Mouse (Mus musculus) embryo, embryonic 9.5 days (tissue): ENCODE measurements around the gene Xylt1.
A peak's percentile ranks its signal among the peaks of the same experiment; 100 is the strongest.

ENCODE experiments used
- DNase-seq: peaks from one replicate; pipeline ENCODE4 v3.0.0-alpha.2; 2017; ENCODE audit errors: extremely low spot score

The Xylt1 gene

DNA sequence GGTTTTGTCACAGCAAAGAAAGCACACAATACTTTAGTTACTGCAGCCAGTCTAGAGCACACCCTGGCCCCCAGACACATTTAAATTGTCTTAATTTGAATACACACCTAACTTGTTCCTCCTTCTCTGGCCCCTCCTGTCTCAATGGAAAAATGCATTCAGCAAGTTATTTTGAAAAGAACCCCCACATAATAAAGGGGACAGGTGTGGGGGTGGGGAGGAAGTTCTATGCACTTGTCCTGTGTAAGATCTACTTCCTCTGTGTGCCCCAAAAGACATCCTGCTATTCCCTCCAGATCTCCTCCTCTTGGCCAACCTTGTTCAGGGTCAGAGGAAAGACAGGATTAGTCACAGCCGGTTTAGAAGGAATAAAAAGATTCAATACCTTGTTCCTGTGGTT, 135.0 kb downstream of the Xylt1 start:
- DNase-seq = no peak

DNA sequence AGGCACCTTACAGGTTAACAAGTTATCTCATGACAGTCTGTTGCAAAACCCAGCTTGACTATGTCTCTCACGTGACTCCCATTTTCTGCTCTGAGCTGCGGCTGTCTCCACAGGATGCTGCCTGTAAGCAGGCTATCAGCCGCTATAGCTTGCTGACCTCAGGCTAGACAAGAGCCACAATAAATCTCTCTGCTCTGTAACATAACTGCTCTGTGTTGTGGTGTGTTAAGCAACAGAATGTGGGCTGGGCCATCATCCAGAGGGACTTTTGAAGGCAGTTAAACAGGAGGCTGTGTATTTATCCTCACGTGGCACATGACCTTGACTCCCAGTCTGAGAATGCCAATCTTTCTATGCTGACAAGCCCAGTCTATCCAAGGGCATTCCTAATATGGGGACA, 136.1 kb downstream of the Xylt1 start:
- no peak for DNase-seq

DNA sequence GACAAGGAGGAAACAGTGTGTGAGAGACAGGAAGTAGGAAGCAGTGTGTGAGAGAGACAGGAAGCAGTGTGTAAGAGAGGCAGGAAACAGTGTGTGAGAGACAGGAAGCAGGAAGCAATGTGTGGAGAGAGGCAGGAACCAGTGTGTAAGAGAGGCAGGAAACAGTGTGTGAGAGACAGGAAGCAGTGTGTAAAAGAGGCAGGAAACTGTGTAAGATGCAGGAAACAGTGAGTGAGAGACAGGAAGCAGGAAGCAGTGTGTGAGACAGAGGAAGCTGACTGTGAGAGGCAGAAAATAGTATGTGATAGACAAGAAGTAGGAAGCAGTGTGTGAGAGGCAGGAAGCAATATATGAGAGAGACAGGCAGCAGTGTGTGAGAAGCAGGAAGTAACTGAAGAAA, 140.6 kb downstream of the Xylt1 start:
- DNase-seq = no peak

DNA sequence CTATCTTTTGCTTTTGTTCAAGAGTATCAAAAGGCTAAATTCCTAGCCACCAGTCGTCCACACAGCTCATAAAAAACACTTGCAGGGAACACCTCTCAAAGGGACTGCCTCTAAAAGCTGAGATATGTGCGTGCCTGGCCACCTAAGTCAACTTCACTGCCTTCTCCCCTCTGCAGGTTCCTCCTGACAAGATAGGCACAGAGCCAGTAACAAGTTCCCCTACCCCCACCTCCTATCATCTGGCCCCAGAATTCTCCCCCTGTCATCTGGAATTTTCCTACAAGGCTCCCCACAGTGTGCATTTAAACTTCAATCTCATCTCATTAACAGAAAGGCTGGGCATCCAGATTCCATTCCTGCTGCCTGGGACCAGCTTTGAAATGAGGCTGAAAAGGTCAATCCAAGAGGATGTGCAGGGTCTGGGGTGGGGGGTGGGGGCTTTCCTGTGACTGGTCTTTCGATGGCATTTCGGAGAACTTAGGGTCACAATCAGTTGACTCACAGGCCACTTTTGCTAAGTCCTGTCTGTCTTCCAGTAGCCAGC, 141.4 kb downstream of the Xylt1 start:
- DNase-seq = peak; percentile 17

DNA sequence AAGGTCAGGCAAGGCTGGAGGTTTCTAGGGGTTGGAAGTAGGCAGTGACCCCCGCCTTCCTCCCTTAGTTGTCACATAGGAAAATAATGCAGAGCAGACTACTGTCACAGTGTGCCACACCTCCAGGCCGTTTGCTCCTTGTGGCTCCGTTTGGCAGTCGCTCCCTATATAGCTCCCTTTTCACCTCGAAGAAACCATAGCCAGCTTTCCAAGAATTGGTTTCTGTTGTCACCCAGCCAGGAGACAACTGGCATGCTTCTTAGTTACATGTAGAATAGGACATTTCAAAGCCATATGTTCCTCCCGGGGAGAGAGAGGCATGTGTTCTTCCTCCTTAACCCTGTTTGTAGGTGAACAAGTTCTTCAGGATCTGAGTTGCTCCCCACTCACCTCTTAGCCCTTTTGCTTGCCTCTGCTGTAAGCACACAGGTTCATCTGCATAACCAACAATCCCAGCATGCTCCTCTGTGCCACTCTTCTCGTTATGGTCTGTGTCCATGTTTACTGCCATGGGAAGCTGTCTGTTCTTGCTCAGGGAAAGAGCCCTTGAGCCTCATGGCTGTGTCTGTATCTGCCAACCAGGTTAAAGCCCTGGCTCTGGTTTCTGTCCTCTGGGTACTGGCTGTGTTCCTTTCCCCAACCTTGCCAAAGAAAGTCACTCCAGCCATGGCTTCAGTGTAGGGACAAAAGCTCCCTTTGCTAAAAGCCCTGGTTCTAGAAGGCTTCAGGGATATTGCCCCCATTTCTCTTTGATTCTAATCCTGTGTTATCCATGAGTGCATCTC, 143.8 kb downstream of the Xylt1 start:
- no peak for DNase-seq

DNA sequence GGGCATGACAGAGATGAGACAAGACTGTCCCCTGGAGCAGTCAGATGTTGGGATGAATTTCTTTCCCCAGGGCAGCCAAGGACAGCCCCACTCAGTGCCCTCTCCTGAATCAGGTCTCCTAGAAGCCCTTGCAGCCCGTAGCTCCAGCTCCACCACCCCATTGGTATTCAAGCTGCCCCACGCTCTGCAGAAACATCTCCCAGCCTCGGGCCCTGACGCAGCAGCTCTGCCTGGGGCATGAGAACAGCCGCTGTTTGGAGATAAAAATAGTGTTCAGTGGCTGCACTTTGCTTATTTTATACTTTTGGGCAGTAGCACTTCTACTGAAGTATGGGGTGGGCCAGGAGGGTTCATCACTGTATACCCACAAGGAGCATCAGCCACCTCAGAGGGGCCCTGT, 144.9 kb downstream of the Xylt1 start:
- DNase-seq = no peak

DNA sequence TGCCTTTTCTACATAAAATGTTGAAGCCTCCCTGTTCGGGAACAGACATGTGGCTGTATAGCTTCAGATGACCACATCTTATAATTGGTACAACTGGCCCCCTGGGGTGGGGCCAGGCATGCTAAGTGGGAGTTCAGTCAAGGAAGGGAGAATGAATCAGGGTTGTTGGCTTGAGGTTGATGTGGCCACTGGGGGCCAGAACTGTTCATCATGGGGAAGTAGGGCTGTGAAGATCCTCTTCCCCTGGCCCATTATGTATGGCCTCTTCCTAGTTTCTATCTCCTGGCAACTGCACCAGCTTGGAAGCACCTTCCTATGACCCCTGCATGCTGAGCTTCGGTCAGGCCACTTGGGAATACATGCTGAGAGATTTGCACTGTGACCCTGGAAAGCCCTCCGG, 145.8 kb downstream of the Xylt1 start:
- no peak for DNase-seq

DNA sequence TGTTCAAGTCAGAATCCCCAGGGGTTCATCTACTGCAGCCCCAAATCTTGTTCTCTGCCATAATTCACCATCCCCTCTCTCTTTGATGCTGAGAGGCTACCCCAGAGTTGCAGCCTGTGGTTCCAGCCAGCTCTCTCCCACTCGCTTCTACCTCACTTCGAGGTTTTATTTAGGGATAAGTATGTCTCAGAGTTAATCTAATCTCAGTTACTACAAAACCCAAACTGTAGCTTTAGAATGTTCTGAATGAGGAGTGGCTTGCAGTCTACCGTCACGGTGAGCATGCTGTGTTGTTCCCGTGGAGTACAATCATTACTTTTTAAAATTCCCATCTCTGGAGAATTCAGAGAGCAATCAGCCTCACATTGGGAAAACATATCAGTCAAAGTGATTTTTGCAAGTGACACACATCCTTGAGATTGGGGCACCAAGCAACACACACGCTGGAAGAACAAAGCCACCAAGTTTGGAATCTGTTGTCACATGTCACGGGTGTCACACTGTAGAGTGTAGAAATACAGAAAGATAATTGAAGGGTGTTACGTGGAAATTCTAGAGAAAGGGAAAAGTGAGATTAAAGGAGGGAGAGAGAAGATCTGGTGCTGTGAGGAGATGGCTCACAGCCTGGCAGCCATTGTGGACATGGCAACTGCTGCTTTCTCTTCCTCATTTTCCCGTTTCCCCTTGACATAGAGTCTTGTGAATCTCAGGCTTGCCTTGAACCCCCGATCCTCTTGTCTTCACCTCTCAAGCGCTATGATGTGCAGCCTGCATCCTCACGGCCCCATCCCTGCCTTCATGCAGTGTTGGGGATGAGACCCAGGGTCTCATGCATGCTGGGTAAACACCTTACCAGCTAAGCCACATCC, 149.2 kb downstream of the Xylt1 start:
- DNase-seq = no peak

DNA sequence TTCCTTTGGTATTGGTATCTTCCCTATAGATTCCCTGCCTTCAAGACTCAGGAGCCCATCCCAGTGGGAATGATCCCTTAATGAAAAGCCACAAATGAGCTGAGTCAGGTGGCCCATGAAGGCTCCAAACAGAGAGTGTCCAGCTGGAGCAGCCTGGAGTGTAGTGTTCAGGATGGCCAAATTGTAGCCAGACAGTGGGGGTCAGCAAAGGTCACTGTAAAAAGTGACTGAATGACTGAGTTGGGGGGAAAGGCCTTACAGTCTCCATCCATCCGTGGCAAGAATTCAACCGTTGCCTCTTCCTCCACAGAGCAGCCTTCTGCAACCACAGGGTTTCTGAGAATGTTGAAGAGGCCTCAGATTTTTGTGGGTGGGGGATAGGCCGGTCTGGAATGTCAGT, 151.9 kb downstream of the Xylt1 start:
- DNase-seq = peak; percentile 51

DNA sequence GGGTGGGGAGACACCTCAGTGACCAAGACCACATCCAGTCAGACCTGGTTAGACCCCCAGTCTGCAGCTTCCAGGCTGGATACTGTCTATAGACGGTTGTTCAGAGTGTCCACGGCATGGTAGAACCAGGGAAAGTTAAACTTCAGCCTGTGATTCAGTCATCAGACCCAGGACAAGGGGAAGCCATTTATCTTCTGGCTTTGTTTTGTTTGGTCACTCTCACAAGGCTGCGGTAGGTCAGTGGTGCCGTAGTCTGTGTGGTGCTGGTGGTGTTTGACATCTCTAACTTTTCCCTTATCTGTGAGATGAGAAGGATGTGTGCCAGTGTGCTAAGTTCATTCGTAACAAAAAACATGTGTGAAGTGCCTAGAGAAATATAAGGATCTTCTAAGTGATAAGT, 152.4 kb downstream of the Xylt1 start:
- peak; percentile 20 for DNase-seq

DNA sequence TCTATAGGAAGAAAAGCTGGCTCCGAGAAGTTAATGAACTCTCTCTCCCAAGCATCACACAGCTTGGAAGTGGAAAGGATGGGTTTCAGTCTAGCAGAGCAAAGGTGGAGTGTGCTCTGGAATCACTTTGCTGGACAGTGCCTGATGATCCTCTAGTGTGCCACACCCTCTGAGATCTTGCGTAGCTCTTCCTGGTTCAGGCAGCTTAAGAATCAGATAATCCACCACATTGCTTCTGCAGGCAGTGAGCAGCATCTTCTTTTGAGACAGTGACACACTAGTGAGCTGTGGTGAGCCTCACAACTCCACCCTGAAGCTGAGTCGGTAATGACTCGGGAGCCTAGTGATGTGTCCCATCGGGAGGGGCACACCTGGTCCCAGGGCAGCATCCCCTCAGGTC, 159.2 kb downstream of the Xylt1 start:
- no peak for DNase-seq

DNA sequence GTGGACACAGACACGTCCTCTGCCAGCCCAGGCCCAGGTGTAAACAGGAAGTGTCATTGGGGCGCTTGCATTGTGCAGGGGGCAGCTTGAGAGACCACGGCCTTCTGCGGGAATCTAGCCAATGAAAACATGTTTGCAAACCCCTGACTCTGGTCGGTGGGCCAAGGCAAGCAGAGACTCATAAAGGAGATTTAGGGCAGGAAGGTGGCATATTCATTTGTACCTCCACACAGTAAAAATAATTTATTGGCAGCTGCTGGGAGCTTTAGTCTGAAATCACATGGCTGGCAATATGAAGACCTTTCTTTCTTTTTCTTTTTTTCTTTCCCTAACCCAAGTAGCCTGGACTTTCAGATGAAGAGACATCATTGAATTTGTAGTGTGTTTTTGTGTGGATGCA, 159.6 kb downstream of the Xylt1 start:
- no peak for DNase-seq

DNA sequence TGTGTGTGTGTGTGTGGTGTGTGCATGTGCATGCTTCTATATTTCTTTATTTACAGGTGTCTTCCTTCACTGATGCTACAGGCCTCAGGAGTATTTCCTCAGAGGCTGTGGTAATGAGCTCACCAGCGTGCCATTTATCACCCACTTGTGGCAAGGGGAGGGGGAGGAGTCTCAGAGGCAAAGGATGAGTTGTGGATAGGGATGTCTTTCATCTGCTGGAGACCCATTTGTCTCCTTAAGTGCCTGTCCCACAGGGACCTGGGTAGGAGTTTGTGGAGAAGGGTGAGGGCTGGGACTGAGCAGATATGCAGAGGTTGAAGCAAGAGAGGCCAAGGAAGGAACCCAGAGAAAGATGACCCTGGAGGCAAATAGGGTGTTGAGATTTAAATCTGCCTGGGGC, 160.3 kb downstream of the Xylt1 start:
- DNase-seq = peak; percentile 25

DNA sequence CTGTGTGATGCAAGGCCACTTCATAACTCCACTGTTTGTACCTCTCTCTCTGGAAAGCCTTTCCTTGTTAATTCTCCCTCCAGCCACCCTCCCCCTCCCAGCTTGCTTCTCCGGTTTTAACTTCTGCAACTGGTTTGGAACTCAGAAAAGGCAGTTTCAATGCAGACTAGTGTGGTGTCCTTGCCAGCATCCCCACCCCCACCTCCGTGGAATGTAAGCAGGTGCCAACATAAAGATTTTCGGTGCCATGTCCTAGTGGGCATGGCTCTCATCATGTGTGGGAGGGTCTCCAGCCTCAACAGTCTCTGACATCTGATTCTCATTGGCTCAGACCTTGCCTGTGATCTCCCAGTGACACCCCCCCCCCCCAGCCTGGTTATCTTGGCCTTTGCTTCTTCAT, 160.9 kb downstream of the Xylt1 start:
- no peak for DNase-seq

DNA sequence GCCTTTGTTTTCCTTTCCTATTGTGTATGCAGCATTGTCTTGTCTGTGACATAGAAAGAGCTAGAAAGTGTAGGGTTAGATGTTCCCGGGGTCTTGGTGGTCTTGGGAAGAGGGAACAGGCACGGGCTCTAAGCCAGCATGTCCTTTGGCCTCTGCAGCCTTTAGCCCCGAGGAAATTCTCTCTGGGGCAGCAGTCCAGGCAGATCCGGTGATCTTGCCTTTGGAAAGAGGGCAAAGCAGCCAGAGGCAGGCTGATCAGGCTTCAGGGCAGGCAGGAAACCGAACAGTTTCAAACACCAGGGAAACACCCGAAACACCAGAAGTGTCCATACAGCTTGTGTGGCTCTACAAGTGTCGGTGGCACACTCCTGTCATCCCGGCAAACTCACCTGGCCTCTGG, 162.3 kb downstream of the Xylt1 start:
- DNase-seq = no peak

DNA sequence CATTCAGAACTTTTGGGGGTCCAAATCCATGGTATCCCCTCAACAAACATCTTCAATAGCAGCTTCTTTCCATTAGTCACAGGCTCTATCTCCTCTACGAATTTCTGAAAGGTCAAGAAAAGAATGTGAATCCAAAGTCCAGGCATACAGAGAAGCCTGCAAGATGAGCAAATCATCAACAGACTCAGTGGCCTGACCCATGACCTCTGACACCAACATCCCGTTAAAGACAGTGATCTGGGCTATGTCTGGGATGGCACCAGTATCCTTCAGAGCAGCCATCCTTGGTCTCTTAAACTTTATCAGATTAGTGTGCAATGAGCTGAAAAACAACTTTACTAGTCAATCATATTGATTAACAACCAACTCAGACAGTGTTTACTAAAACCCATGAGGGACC, 163.3 kb downstream of the Xylt1 start:
- peak; percentile 32 for DNase-seq

DNA sequence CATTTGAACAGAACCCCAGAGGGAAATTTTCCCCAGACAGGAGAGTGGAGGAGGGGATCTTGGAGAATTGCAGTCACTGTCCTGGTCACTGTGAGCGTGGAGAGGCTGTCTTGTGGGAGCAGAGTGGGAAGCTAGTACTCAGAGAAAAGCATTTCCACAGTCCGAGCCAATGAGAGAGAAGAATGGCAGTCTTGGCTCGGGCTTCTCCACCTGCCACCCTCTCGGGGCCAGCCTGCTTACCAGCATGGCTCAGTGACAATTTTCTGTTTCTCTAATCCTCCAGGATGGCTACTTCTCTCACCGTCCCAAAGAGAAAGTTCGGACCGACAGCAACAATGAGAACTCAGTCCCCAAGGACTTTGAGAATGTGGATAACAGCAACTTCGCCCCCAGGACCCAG, 167.5 kb downstream of the Xylt1 start:
- no peak for DNase-seq

DNA sequence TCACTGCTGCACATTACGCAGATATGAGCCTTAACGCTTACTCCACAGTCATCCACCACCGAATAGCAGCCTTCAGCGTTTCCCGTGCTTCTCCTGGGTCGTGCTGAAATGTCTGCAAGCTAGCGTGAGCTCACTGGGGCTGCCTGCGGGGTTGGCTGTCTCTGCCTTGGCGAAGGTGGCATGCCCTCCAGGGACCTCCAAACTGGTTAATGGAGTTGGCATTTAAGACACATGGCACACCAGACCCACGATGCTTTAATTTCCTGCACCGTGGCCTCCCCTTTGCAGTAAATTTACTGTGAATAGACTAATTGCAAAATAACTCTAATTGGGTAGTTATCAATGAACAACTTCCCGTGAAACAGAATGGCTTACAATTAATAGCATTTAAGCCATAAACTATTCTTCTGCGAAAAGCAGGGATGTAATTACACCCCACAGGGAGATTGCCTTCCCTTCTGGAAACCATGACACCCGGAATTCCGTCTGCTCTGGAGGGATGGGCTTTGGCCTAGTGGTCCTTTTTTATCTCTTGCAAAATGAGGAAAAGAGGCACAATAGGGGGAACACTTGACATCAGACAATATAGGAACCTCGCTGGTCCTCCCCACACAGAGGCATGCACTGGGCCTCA, 170.3 kb downstream of the Xylt1 start:
- DNase-seq = no peak

DNA sequence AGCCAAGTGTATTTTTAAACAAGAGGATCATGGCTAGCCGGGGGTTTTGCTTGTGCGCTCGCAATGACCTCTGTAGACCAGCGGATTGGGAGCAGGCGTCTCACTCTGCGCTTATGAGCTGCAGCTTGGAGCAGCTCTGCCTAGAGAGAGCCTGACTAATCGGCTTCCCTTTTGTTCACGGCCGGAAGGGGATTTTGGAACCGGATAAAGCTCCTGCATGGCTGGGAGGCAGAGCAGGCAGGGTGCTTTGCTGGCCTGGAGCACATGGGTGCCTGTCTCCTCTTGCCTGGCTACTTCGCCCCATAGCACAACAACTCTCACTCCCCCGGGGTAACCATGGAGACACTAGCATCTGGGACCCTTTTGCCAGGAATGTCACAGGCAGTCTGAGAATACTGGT, 172.4 kb downstream of the Xylt1 start:
- DNase-seq = no peak

DNA sequence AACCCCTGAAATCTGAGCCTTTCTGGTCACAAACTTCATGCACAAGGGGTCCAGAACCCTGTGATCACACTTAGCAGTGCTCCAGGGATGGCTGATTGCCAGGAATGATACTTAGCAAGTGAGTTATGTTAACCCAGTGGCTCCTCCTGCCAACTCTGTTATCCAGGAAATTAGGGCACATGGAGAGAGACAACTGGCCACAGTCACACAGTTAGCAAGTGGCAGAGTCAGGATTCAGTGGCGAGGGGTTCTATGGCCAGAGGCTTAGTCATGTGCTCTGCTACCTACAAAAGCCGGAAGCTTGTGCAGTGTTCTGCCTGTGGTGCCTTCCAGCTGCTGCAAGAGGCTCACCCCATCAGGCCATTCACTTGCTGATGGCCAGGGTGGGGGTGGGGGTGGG, 175.0 kb downstream of the Xylt1 start:
- DNase-seq = no peak

DNA sequence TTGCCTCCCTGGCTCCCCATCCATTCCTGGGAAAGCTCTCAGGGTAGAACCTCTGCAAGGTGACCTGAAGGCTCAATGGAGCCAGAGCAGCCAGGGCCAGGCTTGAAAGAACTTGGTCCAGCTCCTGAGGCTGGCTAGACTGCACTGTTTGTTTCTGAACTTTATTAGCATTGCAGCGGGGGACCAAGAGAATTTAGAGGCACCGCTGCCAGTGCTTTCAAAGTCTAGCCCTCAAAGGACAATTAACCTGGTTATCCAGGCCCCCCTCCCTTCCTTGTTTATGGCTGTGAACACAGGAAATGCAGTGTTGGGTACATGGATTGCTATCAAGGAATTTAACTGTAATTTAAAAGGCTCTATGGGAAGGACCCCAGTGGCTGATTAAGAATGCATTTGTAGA, 177.4 kb downstream of the Xylt1 start:
- no peak for DNase-seq

DNA sequence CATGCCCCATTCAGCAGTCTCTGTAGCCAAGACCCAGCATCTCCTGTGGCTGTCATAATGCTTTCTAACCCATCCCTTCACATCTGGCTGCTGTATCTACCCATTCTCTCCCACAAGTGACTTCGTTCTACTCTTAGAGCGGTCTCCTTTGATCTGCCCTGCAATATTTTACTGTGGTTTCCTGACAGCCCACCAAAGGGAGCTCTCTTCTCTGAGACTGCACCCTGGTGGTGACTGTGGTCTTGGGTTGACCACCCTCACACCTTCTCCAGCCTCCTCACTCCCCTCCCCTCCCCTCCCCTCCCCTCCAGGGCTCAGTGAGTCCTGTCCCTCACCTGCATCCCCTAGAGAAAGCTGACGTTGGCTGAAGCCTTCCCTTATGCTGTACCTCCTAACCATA, 178.3 kb downstream of the Xylt1 start:
- no peak for DNase-seq
